Mouse (Mus musculus) frontal cortex, postnatal 14 days (tissue): ENCODE measurements around the gene Psmd12.
A peak's percentile ranks its signal among the peaks of the same experiment; 100 is the strongest.

Experiments
- DNase-seq, 2 experiments: peaks; one replicate each; pipeline ENCODE4 v3.0.0; 2022; ENCODE audit warnings: low spot score in 2 of 2

Psmd12 gene

DNA sequence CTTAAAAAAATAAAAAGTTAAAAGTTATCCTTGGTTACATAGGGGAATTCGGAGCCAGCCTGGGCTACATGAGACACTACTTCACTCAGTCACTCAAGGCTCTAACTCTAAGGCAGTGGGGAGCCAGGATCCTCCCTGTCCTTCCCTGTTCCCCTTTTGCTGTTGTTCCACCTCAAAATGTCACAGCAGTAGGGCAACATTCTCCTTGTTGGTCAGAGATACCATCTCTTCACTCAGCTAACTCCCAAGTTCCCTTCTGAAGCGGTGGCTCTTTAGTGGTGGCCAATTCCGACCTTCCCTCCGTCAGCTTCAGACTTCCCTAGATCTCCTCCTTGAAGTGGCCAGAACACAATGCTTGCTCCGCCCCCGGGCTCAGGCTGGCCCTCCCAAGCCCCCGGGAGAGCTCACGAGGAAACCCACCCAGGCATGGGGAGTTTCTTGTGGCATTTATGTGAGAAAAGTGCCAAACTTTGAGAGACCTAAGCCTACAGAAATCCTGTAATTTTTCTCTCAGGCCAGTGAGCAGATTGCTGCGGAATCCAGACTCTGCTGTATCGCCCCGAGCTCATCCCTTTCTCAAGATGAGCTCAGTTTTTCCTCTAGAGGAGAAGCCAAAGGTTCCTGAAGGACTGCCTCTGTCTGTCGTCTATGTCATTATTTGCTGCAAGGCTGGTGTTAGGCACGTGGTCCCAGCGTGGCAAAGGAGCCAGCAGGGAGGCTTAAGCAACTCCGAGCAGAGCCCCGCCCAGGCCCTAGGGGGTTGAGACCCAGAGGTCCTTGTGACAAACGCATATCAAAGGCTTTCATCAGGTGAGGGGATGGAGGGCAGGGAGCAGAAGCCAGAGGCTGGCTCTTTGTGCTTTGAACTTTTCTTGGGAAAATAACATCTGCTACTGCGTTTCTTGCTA, 31.3 kb downstream of the Psmd12 start:
- DNase-seq: no peak

DNA sequence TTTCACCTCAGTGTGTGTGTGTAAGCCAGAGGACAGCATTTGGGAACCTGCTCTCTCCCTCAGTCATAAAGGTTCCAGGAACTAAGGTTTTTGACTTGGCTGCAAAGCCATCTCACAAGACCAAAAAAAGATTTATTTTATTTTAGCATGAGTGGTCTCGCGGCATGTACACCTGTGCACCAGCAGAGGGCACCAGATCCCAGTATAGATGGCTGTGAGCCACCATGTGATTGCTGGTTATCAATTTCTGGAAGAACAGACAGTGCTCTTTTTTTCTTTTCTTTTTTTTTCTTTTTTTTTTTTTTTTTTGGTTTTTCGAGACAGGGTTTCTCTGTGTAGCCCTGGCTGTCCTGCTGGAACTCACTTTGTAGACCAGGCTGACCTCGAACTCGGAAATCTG, 32.7 kb downstream of the Psmd12 start:
- peak; percentile 17 to 40 for DNase-seq

DNA sequence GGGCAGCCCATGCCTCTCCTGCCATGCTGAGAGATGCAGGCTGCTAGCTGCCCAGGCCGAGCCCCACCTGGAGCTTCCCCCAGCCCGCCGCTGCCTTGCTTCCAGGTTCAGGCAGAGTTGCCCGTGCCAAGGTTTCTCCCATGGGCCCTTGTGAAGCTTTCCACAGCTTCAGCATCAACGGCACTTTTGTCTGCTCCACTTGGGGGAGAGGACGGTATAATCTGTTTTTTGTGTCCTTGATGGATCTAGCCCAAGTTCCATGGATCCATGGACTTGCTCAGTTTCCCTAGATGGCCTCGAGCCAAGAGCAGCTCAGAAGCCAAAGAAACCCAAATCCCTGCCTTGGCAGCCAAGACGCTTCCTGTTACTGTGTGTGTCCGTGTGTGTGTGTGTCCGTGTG, 33.8 kb downstream of the Psmd12 start:
- DNase-seq: no peak

DNA sequence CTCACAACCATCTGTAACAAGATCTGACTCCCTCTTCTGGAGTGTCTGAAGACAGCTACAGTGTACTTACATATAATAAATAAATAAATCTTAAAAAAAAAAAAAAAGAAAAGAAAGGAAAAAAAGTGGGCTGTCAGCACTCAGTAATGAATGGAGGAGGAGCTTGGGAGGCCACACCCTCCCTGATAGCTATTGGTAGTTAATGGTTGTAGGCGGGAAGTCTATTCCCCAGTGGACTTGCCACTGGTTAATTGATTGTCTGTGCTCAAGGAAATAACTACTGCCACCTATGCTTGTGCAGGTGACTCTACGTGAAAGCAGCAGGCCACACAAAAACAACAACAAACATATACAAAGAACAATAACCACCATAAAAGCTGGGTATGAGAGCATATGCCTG, 37.1 kb downstream of the Psmd12 start:
- no peak for DNase-seq

DNA sequence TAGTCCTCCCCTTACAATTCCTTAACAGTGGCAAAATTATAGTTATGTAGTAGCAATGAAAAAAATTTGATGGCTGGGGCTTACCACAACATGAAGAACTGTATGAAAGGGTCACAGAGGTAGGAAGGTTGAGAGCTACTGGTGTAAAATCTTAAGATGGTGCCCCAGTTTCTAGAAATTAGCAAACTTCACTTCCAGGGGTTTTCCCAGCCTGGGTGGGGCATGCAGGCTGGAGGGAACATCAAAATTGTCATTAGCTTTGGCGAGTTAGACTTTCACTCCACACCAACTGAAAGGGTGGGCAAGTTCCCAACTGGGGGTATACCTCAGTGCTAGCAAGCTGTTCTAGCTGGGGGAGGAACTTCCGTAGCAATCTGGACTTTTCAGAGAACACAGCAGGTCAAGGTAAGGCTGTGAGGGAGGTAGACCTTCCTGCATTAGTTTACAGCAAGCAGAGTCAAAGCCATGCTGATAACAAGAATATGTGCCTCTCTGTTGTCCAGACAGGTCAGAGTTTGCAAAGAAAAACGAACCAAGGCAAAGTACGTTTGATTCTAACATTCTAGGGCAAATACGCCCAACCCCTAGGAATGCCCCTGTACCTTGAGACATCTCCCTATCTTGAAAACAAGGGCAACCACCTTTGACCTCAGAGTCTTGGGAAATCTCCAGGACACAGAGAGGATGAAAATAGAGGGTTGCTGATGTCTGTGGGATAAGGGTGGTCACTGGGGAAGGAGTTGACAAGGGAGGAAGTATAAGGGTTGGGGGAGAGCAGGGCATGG, 39.6 kb downstream of the Psmd12 start:
- DNase-seq: no peak

DNA sequence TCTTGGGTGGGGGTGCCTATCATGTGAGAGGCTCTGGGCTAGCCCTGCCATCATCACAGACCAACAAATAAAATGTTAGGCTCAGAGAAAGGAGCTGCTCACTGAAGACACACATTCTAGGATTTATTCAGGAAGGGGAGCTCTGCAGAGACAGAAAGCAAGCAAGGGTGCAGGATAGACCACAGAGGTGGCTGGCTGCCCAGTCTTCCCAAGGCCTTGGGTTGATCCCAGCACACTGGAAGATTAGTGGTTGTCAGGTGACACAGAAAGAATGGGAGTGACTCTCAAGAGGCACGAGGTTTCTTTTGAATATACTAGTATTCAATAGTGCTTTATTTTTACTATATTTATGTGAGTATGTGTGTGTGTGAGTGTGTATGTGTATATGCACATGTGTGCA, 41.9 kb downstream of the Psmd12 start:
- no peak for DNase-seq

DNA sequence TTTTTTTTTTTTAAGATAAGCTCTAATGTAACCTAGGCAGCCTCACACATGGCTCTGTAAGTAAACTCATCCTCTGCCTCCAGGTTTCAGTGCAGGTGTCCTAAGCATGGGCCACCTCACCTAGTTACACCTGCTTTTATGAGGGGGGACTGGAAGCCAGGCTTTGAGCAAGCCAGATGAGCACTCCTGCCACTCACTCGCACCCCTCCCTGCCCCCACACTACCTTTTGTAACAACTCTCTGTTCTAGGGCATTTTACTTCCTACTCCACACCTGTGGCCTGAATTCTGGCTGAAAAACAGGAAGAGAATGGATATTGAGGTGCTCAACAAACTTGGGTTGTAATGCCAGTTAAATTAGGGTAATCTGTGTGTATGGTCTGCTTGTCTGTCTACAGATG, 45.7 kb downstream of the Psmd12 start:
- no peak for DNase-seq

DNA sequence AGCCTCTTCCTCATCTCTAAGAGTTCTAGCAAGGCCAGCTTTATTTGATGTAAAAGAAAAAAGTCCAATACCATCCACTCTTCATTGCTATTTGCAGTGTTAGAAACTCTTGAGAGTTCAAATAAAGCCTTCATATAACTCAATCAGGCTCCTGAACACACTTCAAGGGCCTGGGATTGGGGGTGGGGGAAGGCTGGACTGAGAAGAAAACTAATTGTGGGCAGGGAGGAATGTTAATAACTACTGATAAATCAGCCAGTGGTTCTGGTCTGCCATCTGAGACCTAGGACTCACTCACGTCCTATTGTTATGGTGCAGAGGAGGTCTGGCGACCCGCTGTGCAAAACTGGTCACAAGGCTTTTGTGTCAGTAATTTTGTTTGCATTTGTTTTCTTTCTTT, 48.3 kb downstream of the Psmd12 start:
- no peak for DNase-seq

DNA sequence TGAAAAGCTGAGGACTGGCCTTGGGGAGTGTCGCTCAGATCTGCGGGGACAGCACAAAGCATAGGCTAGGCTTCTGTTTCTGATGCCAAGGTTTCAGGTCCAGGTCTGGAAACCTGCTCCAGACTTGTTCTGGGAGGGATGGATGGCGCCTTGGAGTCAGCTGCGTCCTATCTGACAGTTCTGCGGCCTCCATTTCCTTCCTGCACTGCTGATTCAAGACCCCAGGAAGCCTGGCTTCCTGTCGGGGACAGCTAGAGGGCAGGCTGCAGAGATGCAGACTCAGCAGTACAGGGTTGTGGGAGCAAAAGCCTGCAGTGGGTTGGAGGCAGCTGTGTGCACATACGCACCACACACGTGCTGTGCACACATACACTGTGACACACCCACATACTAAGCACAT, 50.0 kb downstream of the Psmd12 start:
- DNase-seq: no peak

DNA sequence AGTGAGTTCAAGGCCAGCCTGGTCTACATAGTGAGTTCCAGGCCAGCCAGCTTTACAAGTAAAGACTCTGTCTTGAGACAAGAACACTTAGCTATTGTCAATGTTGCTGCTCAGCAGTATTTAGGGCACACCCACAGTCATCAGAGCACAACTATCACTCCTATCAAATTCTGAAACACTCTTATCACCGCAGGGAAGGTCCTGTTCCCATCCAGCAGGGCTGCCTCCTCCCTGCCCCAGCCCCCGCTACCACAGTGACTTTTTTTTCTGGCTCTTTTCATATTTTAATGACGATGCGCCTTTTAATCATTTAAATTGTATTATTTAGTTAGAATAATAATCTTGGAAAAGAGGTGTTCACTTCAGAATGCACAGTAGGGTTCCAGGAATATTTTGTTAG, 52.2 kb downstream of the Psmd12 start:
- DNase-seq: no peak

DNA sequence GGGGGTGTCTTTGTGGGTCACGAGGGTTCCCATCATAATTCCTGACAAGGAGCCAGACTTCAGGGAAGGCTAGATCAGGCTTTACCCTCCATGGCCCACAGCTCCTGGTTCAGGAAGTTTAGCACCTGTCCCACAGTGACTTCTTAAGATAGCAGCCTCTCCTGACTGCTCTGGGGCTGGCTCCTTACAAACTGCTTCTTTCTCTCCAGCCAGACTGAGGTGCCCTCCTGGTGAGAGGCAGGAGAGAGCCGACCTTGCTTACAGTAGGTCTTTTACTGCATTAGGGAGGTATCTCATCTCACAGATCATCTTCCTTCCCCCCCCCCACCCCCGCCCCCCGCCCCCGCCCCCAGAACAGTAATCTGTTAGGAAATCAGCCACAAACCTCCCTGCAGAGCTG, 53.0 kb downstream of the Psmd12 start:
- DNase-seq: no peak

DNA sequence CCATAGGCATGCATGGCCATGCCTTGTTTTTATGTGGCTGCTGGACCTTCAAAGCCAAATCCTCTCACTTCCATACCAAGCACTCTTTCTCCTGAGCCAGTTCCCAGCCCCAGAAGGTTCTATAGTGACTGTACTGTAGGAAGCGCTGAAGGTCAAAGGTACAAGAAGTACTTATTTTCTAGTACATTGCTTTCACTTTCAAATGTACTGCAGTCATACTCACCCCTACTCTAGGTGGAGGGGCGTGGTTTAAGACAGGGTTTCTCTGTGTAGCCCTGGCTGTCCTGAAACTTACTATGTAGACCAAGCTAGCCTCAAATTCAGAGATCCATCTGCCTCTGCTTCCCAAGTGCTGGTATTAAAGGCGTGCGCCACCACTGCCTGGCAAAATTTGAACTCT, 59.7 kb downstream of the Psmd12 start:
- no peak for DNase-seq

DNA sequence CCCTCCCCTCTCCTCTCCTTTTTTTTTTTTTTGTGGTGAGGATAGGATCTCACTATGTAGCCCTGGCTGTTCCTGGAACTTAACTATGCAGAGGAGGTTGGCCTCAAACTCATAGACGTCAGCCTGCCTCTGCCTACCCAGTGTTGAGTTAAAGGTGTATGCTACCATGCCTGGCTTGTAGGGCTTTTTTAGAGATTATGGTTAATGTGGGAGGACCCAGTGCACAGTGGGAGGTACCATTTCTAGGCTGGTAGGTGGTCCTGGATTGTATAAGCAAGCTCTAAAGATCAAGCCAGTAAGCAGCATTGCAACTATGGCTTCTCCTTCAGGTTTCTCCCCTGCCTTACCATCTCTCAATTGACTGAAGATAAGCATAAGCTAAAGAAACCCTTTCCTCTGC, 61.1 kb downstream of the Psmd12 start:
- DNase-seq: no peak

DNA sequence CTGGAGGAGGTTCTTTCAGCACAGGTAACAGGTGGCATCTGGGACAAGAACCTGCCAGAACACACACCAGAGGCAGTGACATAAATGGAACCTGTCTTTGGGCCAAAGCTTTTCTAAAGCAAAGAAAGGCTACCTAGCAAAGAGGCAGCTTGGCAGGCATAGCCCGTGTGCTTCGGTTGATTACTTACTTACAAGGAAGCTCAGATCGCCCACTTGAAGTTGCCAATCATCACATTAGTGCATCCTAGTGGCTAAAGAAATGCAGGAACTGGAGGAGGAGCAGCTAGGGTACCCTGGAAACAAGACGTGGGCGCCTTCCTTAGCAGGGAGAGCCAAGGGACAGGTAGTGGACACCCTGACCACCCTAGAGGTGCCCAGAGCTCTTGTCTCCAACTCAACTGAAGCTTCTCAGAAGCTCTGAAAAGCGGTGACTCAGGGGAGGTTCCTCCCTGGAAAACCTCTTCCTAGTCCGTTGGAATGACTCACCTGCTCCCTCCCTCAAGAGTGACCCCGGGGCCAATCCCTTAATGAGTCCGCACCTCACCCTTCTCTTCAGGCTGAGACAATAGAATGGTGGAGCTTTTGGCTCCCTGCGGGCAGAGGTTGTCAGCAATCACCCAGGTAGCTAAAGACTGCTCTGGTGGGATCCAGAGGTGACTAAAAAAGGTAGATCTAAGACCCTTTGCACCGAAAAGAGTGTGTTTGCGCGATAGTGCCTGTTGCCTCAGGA, 66.6 kb downstream of the Psmd12 start:
- DNase-seq: no peak

DNA sequence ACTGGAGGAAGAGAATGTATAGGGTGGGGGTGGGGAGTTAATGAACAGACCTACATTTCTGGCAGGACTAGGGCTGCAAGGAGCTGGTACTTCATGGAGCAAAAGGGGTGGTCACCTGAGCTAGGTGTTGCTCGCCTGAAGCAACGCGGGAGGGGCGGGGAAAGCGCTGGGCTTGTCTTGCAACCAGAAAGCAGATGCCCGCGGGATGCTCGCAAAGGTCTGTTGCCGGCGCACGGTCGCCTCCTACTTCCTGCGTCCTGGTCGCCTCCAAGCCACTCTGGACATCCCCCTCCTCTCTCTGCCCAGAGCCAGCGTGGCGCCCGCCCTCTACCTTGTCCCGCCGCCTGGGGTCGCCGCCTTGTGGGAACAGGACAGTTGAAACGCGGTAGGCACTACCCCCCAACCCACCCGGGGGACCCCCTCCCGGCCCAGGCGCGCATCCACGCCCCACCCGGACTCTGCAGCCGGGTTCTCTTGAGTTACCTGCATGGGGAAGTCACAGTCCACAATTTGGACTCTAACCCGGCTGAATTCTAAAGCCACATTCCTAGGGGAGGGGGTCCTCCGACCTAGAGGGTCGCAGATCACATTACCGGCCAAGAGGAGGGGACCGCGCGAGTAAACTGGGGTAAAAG, 67.5 kb downstream of the Psmd12 start:
- DNase-seq: peak in 1 of 2 experiments; percentile 13

DNA sequence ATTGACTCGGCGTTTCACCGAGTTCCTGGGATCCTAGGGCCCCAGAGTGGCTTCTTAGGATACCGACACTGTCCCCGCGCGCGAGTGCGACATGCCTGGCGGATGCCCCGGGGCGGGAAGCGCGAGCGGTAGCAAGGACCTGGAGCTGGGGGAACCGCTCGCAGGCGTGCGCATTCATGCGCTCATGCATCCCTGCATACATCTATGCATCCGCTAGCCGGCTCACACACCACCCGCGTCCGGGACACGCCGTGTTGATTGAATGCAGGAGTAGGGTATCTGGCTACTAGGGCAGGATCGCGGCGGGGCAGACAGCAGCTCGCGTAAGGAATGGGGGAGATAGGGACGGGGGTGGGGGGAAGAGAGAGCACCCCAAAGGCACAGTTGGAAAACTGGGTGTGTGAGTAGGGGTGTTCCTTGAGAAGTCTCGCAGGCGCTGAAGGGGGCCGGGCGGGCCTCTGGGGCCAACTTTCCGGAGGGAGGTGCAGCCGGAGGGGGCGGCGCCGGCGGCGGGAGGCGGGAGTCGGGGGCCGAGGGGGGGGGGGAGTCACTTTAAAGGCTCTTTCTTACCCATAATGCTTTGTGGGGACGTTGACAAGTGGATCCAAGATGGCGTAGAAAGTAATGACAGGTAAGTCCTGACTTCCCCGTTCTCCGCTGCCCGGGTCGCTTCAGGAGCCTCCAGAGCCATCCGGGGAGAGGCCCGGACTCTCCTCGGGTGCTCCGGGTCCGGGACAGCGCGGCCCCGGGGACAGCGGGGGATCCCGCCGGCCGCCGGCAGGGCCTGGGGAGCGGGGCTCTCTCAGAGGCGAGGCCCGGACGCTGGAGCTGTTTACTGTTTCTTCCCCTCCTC, 68.3 kb downstream of the Psmd12 start, which contains the start of gene Helz:
Gene Helz, plus strand, starts transcription at position 580 of the 853 bp plus-strand sequence.
- peak; percentile 13 to 42 for DNase-seq

DNA sequence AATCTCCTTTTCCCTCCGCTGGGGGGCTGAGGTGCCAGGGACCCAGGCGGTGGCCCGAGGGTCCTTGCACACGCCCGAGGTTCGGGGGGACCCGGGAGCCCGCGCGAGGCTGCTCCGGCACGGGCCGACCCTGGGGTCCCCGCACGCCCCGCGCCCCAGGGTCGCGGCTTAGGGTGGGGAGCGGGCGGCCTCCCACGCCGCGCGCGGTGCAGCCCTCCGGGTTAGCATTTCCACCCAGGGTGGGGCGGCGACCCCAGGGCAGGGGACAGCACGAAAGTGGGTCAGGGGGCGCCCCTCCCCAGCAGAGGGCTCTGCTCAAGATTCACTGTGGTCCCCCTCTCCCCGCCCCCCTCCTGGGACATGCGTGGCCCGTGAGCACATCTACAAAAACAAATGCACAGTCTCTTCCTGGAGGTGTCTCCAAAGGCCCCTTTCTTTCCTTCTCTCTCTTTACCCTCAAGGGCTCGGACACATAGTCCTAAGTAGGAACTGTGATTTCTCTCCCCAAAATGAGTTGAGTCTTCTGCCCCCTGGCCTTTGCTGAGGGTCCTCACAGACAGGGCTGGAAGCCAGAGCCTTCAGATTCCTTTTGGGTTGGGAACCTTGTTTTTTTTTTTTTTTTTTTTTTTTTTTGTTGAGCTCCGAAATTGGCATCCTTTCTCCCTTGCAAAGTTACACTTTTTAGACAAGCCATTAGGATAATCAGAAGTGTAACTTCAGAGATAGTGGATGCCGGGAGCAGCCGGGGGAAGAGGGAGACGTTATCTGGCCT, 69.1 kb downstream of the Psmd12 start:
- peak in 1 of 2 experiments; percentile 22 for DNase-seq
